Mouse (Mus musculus) c-Kit-positive CD71-negative TER-119-negative erythroid progenitor cells, embryonic 14.5 days (primary cell): ENCODE data around the gene Irx3.

Experiments used
- DNase-seq: peaks from one replicate; pipeline ENCODE4 v3.0.0-alpha.2; 2013; ENCODE audit warnings: low read depth

Gene Irx3

GRCm38 (mm10) chr8:91801241-91801811 is 541 bp downstream of the Irx3 start:
- no peak for DNase-seq

- no peak for DNase-seq
Observed at GRCm38 (mm10) chr8:91800523-91801240, 1.2 kb downstream of the Irx3 start.

- DNase-seq = no peak
Observed at GRCm38 (mm10) chr8:91799681-91800522, 2.0 kb downstream of the Irx3 start.

- no peak for DNase-seq
Observed at GRCm38 (mm10) chr8:91799016-91799581, 2.8 kb downstream of the Irx3 start.

GRCm38 (mm10) chr8:91797626-91798271 is 4.1 kb downstream of the Irx3 start:
- DNase-seq = no peak

GRCm38 (mm10) chr8:91793846-91794245 is 8.0 kb downstream of the Irx3 start:
- DNase-seq = no peak

GRCm38 (mm10) chr8:91787194-91787895 is 14.5 kb downstream of the Irx3 start:
- no peak for DNase-seq

- no peak for DNase-seq
Observed at GRCm38 (mm10) chr8:91782940-91783339, 18.9 kb downstream of the Irx3 start.

GRCm38 (mm10) chr8:91782201-91782600 is 19.7 kb downstream of the Irx3 start:
- no peak for DNase-seq

GRCm38 (mm10) chr8:91780648-91781047 is 21.2 kb downstream of the Irx3 start:
- DNase-seq = no peak

- no peak for DNase-seq
Observed at GRCm38 (mm10) chr8:91768857-91769256, 33.0 kb downstream of the Irx3 start.

GRCm38 (mm10) chr8:91765411-91766034 is 36.3 kb downstream of the Irx3 start:
- DNase-seq = no peak

- DNase-seq = no peak
Observed at GRCm38 (mm10) chr8:91755566-91755965, 46.3 kb downstream of the Irx3 start.

GRCm38 (mm10) chr8:91755062-91755461 is 46.8 kb downstream of the Irx3 start:
- DNase-seq = no peak

GRCm38 (mm10) chr8:91750794-91751125 is 51.1 kb downstream of the Irx3 start:
- no peak for DNase-seq

GRCm38 (mm10) chr8:91750096-91750793 is 51.6 kb downstream of the Irx3 start:
- no peak for DNase-seq

- no peak for DNase-seq
Observed at GRCm38 (mm10) chr8:91749412-91749811, 52.5 kb downstream of the Irx3 start.
